Mouse (Mus musculus) CH12.LX (cell line): ENCODE results near the gene Rnd3. TPM values are rescaled to one million over a fixed set of nuclear protein-coding genes. Genes with fewer than 3 reads are reported as not detected.

Experiments used
- DNase-seq: peaks from one replicate; pipeline ENCODE4 v3.0.0-alpha.2; 2013; ENCODE audit errors: extremely low read depth
- H3K27ac ChIP-seq: 2 replicates; pipeline ENCODE4 v1.5.1; 2012; ENCODE audit warnings: low read depth, mild to moderate bottlenecking, control low read depth, moderate library complexity; ENCODE audit not compliant: insufficient read depth
- H3K27me3 ChIP-seq: replicated peaks from 2 replicates; pipeline ENCODE3; 2012; ENCODE audit warnings: inconsistent platforms
- H3K36me3 ChIP-seq, 2 experiments: replicated peaks in 1 of 2; 2 replicates each; pipeline versions ENCODE3 to v1.6.1; 2012; ENCODE audit warnings: inconsistent platforms in 1 of 2, low read length in 1 of 2, mild to moderate bottlenecking in 1 of 2, mixed read lengths in 1 of 2, moderate library complexity in 1 of 2; ENCODE audit not compliant: control insufficient read depth in 1 of 2, insufficient read depth in 1 of 2
- H3K4me1 ChIP-seq, 2 experiments: 2 replicates each; pipeline ENCODE4 v1.6.1; 2012; ENCODE audit warnings: inconsistent platforms in 1 of 2, moderate library complexity in 1 of 2; ENCODE audit not compliant: insufficient read depth in 2 of 2, control insufficient read depth in 1 of 2
- H3K4me2 ChIP-seq: 2 replicates; pipeline ENCODE4 v1.6.1; 2012; ENCODE audit warnings: low read depth, mild to moderate bottlenecking, control low read depth; ENCODE audit not compliant: poor library complexity, insufficient read depth, severe bottlenecking
- H3K4me3 ChIP-seq, 3 experiments: fragments of 150-350 bp in 1 of 3; sonication (generic) in 1 of 3; replicated peaks in 1 of 3; 2 replicates each; pipeline versions ENCODE3 to v1.5.1; 2011 to 2012; ENCODE audit warnings: low read depth in 2 of 3, low read length in 2 of 3, mild to moderate bottlenecking in 2 of 3, moderate library complexity in 2 of 3, control low read depth in 1 of 3, improper control_type of control experiment in 1 of 3, inconsistent platforms in 1 of 3, mixed read lengths in 1 of 3; ENCODE audit not compliant: poor library complexity in 1 of 3
- H3K79me2 ChIP-seq: replicated peaks from 2 replicates; pipeline ENCODE4 v1.6.1; 2012; ENCODE audit warnings: mild to moderate bottlenecking, moderate library complexity; ENCODE audit not compliant: control insufficient read depth, poor library complexity, insufficient read depth, severe bottlenecking; ENCODE audit errors: extremely low read depth
- H3K9ac ChIP-seq: 2 replicates; pipeline ENCODE4 v1.6.1; 2012; ENCODE audit warnings: low read depth, mild to moderate bottlenecking, control low read depth, moderate library complexity; ENCODE audit not compliant: insufficient read depth
- H3K9me3 ChIP-seq: replicated peaks from 2 replicates; pipeline ENCODE3; 2012; ENCODE audit warnings: low read length, inconsistent platforms, mixed read lengths
- BHLHE40 ChIP-seq: IDR thresholded peaks from 2 replicates; pipeline ENCODE4 v1.6.1; 2011; ENCODE audit warnings: mild to moderate bottlenecking, low read depth, low read length, improper control_type of control experiment
- CHD1 ChIP-seq: IDR thresholded peaks from 2 replicates; pipeline ENCODE4 v1.6.1; 2012; ENCODE audit warnings: low read depth, low read length, improper control_type of control experiment, inconsistent platforms
- CHD2 ChIP-seq: IDR thresholded peaks from 2 replicates; pipeline ENCODE4 v1.6.1; 2011; ENCODE audit warnings: low read length, improper control_type of control experiment
- ELF1 ChIP-seq: IDR thresholded peaks from 2 replicates; pipeline ENCODE4 v1.6.1; 2014; ENCODE audit warnings: low read depth, mild to moderate bottlenecking, inconsistent platforms, low read length, improper control_type of control experiment
- EP300 ChIP-seq: IDR thresholded peaks from 2 replicates; pipeline ENCODE4 v1.6.1; 2011; ENCODE audit warnings: low read length, improper control_type of control experiment
- GABPA ChIP-seq: IDR thresholded peaks from 2 replicates; pipeline ENCODE4 v1.6.1; 2012; ENCODE audit warnings: low read depth, low read length, improper control_type of control experiment, inconsistent platforms; ENCODE audit not compliant: insufficient replicate concordance
- HCFC1 ChIP-seq: IDR thresholded peaks from 2 replicates; pipeline ENCODE4 v1.6.1; 2012; ENCODE audit warnings: low read depth, mild to moderate bottlenecking, inconsistent platforms, low read length, improper control_type of control experiment
- KAT2A ChIP-seq: IDR thresholded peaks from 2 replicates; pipeline ENCODE4 v1.6.1; 2012; ENCODE audit warnings: low read length, improper control_type of control experiment, inconsistent platforms; ENCODE audit not compliant: insufficient replicate concordance
- MAZ ChIP-seq: IDR thresholded peaks from 2 replicates; pipeline ENCODE4 v1.6.1; 2012; ENCODE audit warnings: low read depth, mild to moderate bottlenecking, inconsistent platforms, low read length, improper control_type of control experiment, moderate library complexity
- MEF2A ChIP-seq: IDR thresholded peaks from 2 replicates; pipeline ENCODE4 v1.6.1; 2014; ENCODE audit warnings: low read depth, mild to moderate bottlenecking, inconsistent platforms, low read length, improper control_type of control experiment, borderline replicate concordance
- MXI1 ChIP-seq: IDR thresholded peaks from 2 replicates; pipeline ENCODE4 v1.6.1; 2011; ENCODE audit warnings: mild to moderate bottlenecking, low read depth, low read length, improper control_type of control experiment
- PAX5 ChIP-seq: IDR thresholded peaks from 2 replicates; pipeline ENCODE4 v1.6.1; 2012; ENCODE audit warnings: low read length, inconsistent platforms, mixed read lengths
- POLR2A ChIP-seq: IDR thresholded peaks from 2 replicates; pipeline ENCODE4 v1.6.1; 2011; ENCODE audit warnings: low read depth, mild to moderate bottlenecking, improper control_type of control experiment, low read length
- POLR2AphosphoS2 ChIP-seq: IDR thresholded peaks from 2 replicates; pipeline ENCODE4 v1.6.1; 2011; ENCODE audit warnings: low read depth, low read length, improper control_type of control experiment
- SIN3A ChIP-seq: IDR thresholded peaks from 2 replicates; pipeline ENCODE4 v1.6.1; 2012; ENCODE audit warnings: low read length, improper control_type of control experiment, inconsistent platforms
- SMC3 ChIP-seq: IDR thresholded peaks from 2 replicates; pipeline ENCODE4 v1.6.1; 2011; ENCODE audit warnings: low read depth, low read length, improper control_type of control experiment
- USF2 ChIP-seq: conservative IDR thresholded peaks from 2 replicates; pipeline ENCODE4 v1.6.1; 2011; ENCODE audit warnings: low read depth, low read length, improper control_type of control experiment
- ZC3H11A ChIP-seq: IDR thresholded peaks from 2 replicates; pipeline ENCODE4 v1.6.1; 2012; ENCODE audit warnings: low read depth, mild to moderate bottlenecking, inconsistent platforms, low read length, improper control_type of control experiment
- ZKSCAN1 ChIP-seq: IDR thresholded peaks from 2 replicates; pipeline ENCODE4 v1.6.1; 2012; ENCODE audit warnings: low read depth, inconsistent platforms, low read length, improper control_type of control experiment, borderline replicate concordance
- ZMIZ1 ChIP-seq: IDR thresholded peaks from 2 replicates; pipeline ENCODE4 v1.6.1; 2012; ENCODE audit warnings: low read depth, mild to moderate bottlenecking, inconsistent platforms, low read length, improper control_type of control experiment
- dilution Hi-C: fragments of 300-500 bp; cut with MboI; formaldehyde crosslinking; loops from 2 replicates; pipeline ENCODE4 v1.14.3; 2020; ENCODE audit warnings: low sequenced_read_pairs; ENCODE audit not compliant: extremely low pct_unique_long_range_greater_than_20kb, extremely low pct_ligation_motif_present
- in situ Hi-C: fragments of 300-500 bp; cut with MboI; formaldehyde crosslinking; loops from 3 replicates; pipeline ENCODE4 v1.14.3; 2019; ENCODE audit warnings: low sequenced_read_pairs, low pct_ligation_motif_present, low pct_unique_long_range_greater_than_20kb, mixed read lengths
- polyA plus RNA-seq: library from polyadenylated mRNA; unstranded; fragments of >175 nt; gene quantifications from 2 replicates; pipeline ENCODE4 v1.2.1, GENCODE M21; 2012; ENCODE audit warnings: low read depth; ENCODE audit not compliant: insufficient read length
- total RNA-seq, 2 experiments: library from RNA; depleted of rRNA; stranded (reverse); fragments of 300-350 nt in 1 of 2; fragments of >200 nt in 1 of 2; gene quantifications; 2 replicates each; pipeline ENCODE4 v1.2.3; 2012 to 2014

Gene Rnd3
- total and polyA plus RNA-seq, 3 experiments, result 0.08 to 1.5 (median 0.80) TPM

DNA sequence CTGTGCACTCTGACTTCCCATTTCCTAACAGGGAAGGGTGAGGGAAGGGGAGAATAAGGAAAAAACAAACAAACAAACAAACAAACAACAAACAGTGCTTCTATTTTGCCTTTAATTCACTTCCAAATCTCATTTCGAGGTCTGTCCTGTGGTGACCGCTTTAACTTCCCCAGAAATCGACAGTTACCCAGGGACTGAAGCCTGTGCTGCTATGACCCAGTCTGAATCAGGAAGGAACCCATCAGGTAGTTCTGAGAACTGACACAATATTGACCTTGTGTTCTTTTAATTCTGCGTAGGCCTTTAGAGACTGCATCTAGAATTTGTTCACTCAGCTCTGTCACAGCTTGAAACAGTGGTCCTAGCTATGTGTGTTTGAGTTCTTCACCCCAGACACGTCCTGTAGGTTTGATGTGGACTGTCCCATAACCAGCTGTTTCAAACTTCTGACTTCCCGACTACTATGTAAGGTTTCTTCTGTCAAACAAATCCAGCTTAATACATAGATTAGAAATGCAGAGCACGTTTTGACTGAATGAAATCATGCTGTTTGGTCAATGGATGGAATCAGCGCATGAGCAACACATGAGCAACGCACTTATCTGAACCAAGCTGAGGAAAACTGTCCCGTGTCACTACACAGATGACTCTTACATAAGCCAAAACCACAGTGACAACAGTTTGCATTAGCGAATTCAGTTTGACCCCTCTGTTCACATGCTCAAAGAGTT lies 59.9 kb downstream of the Rnd3 start:
- dilution Hi-C loops, result no loop called here

DNA sequence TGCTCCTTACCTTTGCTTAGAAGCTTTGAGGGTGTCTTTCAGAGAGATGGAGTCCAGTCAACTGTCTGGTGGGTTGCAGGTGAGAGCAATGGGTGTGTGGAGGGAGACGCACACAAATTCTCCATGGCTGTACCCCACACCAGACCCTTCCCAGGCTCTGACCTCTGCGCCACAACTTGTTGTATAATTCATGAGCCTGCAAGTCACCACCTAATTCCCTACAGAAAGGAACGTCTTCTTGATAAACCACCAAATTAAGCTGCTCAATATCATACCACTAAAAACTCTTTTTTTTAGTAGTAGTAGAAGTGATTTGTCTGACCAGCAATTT lies 60.8 kb downstream of the Rnd3 start:
- H3K9me3 ChIP-seq, result no peaks in the 10 kb centered on the region
- H3K36me3 ChIP-seq, result no peaks in the 10 kb centered on the region
- no peak overlapping the region for H3K27ac ChIP-seq
- no peak overlapping the region for H3K9ac ChIP-seq
- TF ChIP-seq PAX5 (no peak), HCFC1 (no peak), SMC3 (no peak), GABPA (no peak), CHD2 (no peak), CHD1 (no peak), ZMIZ1 (no peak), MEF2A (no peak), ZKSCAN1 (no peak), BHLHE40 (no peak), MAZ (no peak), POLR2A (no peak), KAT2A (no peak), POLR2AphosphoS2 (no peak), MXI1 (no peak), ZC3H11A (no peak), USF2 (no peak)
- no peaks in the 10 kb centered on the region for H3K27me3 ChIP-seq
- in situ Hi-C loops, result no loop called here
- no peak overlapping the region for H3K4me2 ChIP-seq
- peaks cover 0 to 8% of the 10 kb centered on the region in 2 experiments; a peak in 1 of 4 replicates for H3K4me1 ChIP-seq
- dilution Hi-C loops, result no loop called here
- no peaks in the 10 kb centered on the region for H3K79me2 ChIP-seq
- no peak overlapping the region for H3K4me3 ChIP-seq
- DNase-seq, result no peak

More for the DNA sequence above, 59.9 kb downstream of the Rnd3 start:
- Histone ChIP-seq H3K4me1 (peaks cover 0 to 8% of the 10 kb centered on the region in 2 experiments; a peak in 1 of 4 replicates), H3K27ac (no peak overlapping the region), H3K4me3 (no peak overlapping the region), H3K27me3 (no peaks in the 10 kb centered on the region), H3K9ac (no peak overlapping the region), H3K9me3 (no peaks in the 10 kb centered on the region), H3K79me2 (no peaks in the 10 kb centered on the region), H3K4me2 (no peak overlapping the region), H3K36me3 (no peaks in the 10 kb centered on the region)
- TF ChIP-seq ELF1, result no peak
- TF ChIP-seq SMC3, result no peak
- no peak for TF ChIP-seq ZKSCAN1
- no peak for TF ChIP-seq USF2
- TF ChIP-seq CHD1, result no peak
- TF ChIP-seq EP300, result no peak
- TF ChIP-seq ZMIZ1, result no peak
- TF ChIP-seq SIN3A, result no peak
- no peak for DNase-seq
- in situ Hi-C loops, result no loop called here
